Comparison of ENCODE assay signal across 9 mouse cellular contexts in genomic region chr10:111936491-111937145, GRCm38 (mm10). TPM values are rescaled to one million over a fixed set of nuclear protein-coding genes. Genes with fewer than 3 reads are reported as not detected.
DNase-seq lines count a peak whose midpoint lies in the region; ATAC-seq and TF ChIP-seq lines count a peak whose summit lies in the region.
"Had no signal": no experiment of that assay in that cellular context is flagged by ENCODE, and none has a peak within 500 bp of the region (broad histone marks: within the 10 kb centered on the region; RNA-seq: fewer than 3 reads in every experiment).

No protein-coding gene starts in this region.

- H3K4me3 ChIP-seq in intestine, embryonic 15.5 days (replicated peaks), result no peak overlapping the region
- H3K4me3 ChIP-seq in intestine, embryonic 16.5 days (ENCODE audit: low read length), result no peak overlapping the region
- no peak overlapping the region for H3K4me3 ChIP-seq in heart, embryonic 11.5 days (ENCODE audit: low read depth, low read length)
- H3K4me3 ChIP-seq in kidney, embryonic 15.5 days (replicated peaks), result no peak overlapping the region
- H3K4me3 ChIP-seq in myocyte, result no peak overlapping the region

- DNase-seq in adrenal gland, postnatal 14 days, result peak; percentile 69
- DNase-seq in spleen, adult 18-20 months, result no peak
- DNase-seq in cerebellum, adult 11 months, result no peak

- no peak overlapping the region for H3ac ChIP-seq in myocyte (ENCODE audit: control insufficient read depth, insufficient read length)

- TF ChIP-seq POLR2A in myocyte (IDR thresholded peaks at IDR 0.05; ENCODE audit: insufficient read length, low read depth), result no peak

- 0 out of 2 replicates have a peak overlapping the region, but pooled peaks have one; percentile 17 for H3K27ac ChIP-seq in intestine, embryonic 15.5 days
- H3K27ac ChIP-seq in intestine, embryonic 16.5 days (ENCODE audit: low read length), result no peak overlapping the region
- H3K27ac ChIP-seq in heart, embryonic 11.5 days (ENCODE audit: low read depth, low read length), result peak overlapping the region; percentile 73
- H3K27ac ChIP-seq in kidney, embryonic 15.5 days, result peak overlapping the region; percentile 49; the same call in 1 of the 2 replicates

- H3K27me3 ChIP-seq in intestine, embryonic 15.5 days (replicated peaks), result no peaks in the 10 kb centered on the region
- H3K27me3 ChIP-seq in intestine, embryonic 16.5 days (replicated peaks; ENCODE audit: control insufficient read depth, insufficient read depth, low read length), result no peaks in the 10 kb centered on the region
- no peaks in the 10 kb centered on the region for H3K27me3 ChIP-seq in heart, embryonic 11.5 days (ENCODE audit: control insufficient read depth, insufficient read depth, low read length)
- no peaks in the 10 kb centered on the region for H3K27me3 ChIP-seq in kidney, embryonic 15.5 days
- H3K27me3 ChIP-seq in myocyte (ENCODE audit: control insufficient read depth, insufficient read depth, insufficient read length), result no peaks in the 10 kb centered on the region

- H3K79me2 ChIP-seq in myocyte (ENCODE audit: control insufficient read depth, insufficient read depth), result no peaks in the 10 kb centered on the region

- H3K9ac ChIP-seq in intestine, embryonic 15.5 days, result no peak overlapping the region
- no peak overlapping the region for H3K9ac ChIP-seq in intestine, embryonic 16.5 days (ENCODE audit: low read depth, low read length)
- no peak overlapping the region for H3K9ac ChIP-seq in heart, embryonic 11.5 days (ENCODE audit: low read depth, low read length)
- no peak overlapping the region for H3K9ac ChIP-seq in kidney, embryonic 15.5 days

- H3K36me3 ChIP-seq in intestine, embryonic 15.5 days, result no peaks in the 10 kb centered on the region
- no peaks in the 10 kb centered on the region for H3K36me3 ChIP-seq in intestine, embryonic 16.5 days (ENCODE audit: control insufficient read depth, insufficient read depth, low read length)
- no peaks in the 10 kb centered on the region for H3K36me3 ChIP-seq in heart, embryonic 11.5 days (ENCODE audit: control insufficient read depth, insufficient read depth, low read length)
- H3K36me3 ChIP-seq in kidney, embryonic 15.5 days, result no peaks in the 10 kb centered on the region
- H3K36me3 ChIP-seq in myocyte (ENCODE audit: control insufficient read depth, insufficient read depth), result no peaks in the 10 kb centered on the region
- H3K36me3 ChIP-seq: G1E had no signal

- no peak for ATAC-seq in intestine, embryonic 15.5 days
- no peak for ATAC-seq in intestine, embryonic 16.5 days
- ATAC-seq in heart, embryonic 11.5 days (replicated peaks; ENCODE audit: insufficient number of reproducible peaks, low FRiP score, low TSS enrichment), result no peak; the same call in 1 of the 2 replicates
- peak; percentile 40; the same call in 1 of the 2 replicates for ATAC-seq in kidney, embryonic 15.5 days (replicated peaks; ENCODE audit: low FRiP score)

- no peak overlapping the region for H3K4me2 ChIP-seq in intestine, embryonic 15.5 days (replicated peaks)
- H3K4me2 ChIP-seq in intestine, embryonic 16.5 days (ENCODE audit: low read depth, low read length), result no peak overlapping the region
- peak overlapping the region; percentile 35 for H3K4me2 ChIP-seq in heart, embryonic 11.5 days
- no peak overlapping the region for H3K4me2 ChIP-seq in kidney, embryonic 15.5 days
- peak overlapping the region; percentile 78 for H3K4me2 ChIP-seq in myocyte (ENCODE audit: low read depth)

- no peaks in the 10 kb centered on the region for H3K9me3 ChIP-seq in intestine, embryonic 15.5 days
- H3K9me3 ChIP-seq in intestine, embryonic 16.5 days (ENCODE audit: control insufficient read depth, low read length), result no peaks in the 10 kb centered on the region
- no peaks in the 10 kb centered on the region for H3K9me3 ChIP-seq in heart, embryonic 11.5 days (replicated peaks; ENCODE audit: control insufficient read depth, low read length)
- H3K9me3 ChIP-seq in kidney, embryonic 15.5 days (replicated peaks), result no peaks in the 10 kb centered on the region
- H3K9me3 ChIP-seq: G1E had no signal

- H3K4me1 ChIP-seq in intestine, embryonic 15.5 days (replicated peaks), result peaks cover 3% of the 10 kb centered on the region; the same call in 1 of the 2 replicates
- peaks cover 5% of the 10 kb centered on the region for H3K4me1 ChIP-seq in intestine, embryonic 16.5 days (ENCODE audit: control insufficient read depth, insufficient read depth, low read length)
- peaks cover 19% of the 10 kb centered on the region for H3K4me1 ChIP-seq in heart, embryonic 11.5 days (ENCODE audit: control insufficient read depth, insufficient read depth, low read length)
- H3K4me1 ChIP-seq in kidney, embryonic 15.5 days, result peaks cover 12% of the 10 kb centered on the region

- WGBS in intestine, embryonic 15.5 days, result 33% methylated on average over 13 of the region's 13 CpGs
- 38% methylated on average over 13 of the region's 13 CpGs for WGBS in intestine, embryonic 16.5 days
- WGBS in heart, embryonic 11.5 days (ENCODE audit: insufficient replicate concordance), result 15% methylated on average over 13 of the region's 13 CpGs
- 32% methylated on average over 13 of the region's 13 CpGs for WGBS in kidney, embryonic 15.5 days

TF ChIP-seq in myocyte, 11 proteins besides CTCF, POLR2A, EP300 and RAD21:
- TF ChIP-seq MYOD1 (IDR thresholded peaks at IDR 0.05; ENCODE audit: control insufficient read depth in 1 of 3, insufficient read length in 2 of 3, low read depth in 2 of 3) (peak; percentile 42 to 69 (median 60)), TCF12 (IDR thresholded peaks at IDR 0.05; ENCODE audit: insufficient read depth, poor library complexity, severe bottlenecking) (peak; percentile 19), MYOG (IDR thresholded peaks at IDR 0.05; ENCODE audit: control insufficient read depth in 1 of 3, insufficient read depth in 1 of 3, insufficient read length in 2 of 3, low read depth in 2 of 3) (peak; percentile 35 to 80 (median 40)), REST (IDR thresholded peaks at IDR 0.05; ENCODE audit: insufficient read depth, insufficient read length) (no peak)

RNA-seq across cellular contexts. Expression of gene Krr1, which starts 35.8 kb away (rescaled TPM):
- 37.1 and 43.0 TPM in 2 replicates for polyA plus RNA-seq in intestine, embryonic 15.5 days (2015; fragmentation: Nextera tagmentation; extraction: Ambion mirVana)
- 32.3 and 35.7 TPM in 2 replicates for polyA plus RNA-seq in intestine, embryonic 16.5 days (2015; fragmentation: Nextera tagmentation; extraction: Ambion mirVana)
- 31.3 and 34.2 TPM in 2 replicates for total RNA-seq in adrenal gland, postnatal 14 days (2021)
- polyA plus RNA-seq in heart, embryonic 11.5 days (2014; fragmentation: Nextera tagmentation; extraction: Ambion mirVana), result 35.4 and 35.6 TPM in 2 replicates
- polyA plus RNA-seq in kidney, embryonic 15.5 days (2015; fragmentation: Nextera tagmentation; extraction: Ambion mirVana), result 50.0 and 52.8 TPM in 2 replicates
- 10.5 TPM for polyA plus RNA-seq in myocyte (2012; fragmentation: generic; extraction: Trizol)

Comparison
In these comparisons a context has a peak if more than half of its experiments do, and no peak if none do; other contexts are left out.
1. H3K4me2 ChIP-seq: peak in heart, embryonic 11.5 days (single experiment) and myocyte (single experiment); none in intestine, embryonic 15.5 days (single experiment), intestine, embryonic 16.5 days (single experiment) and kidney, embryonic 15.5 days (single experiment).